Mouse (Mus musculus) heart, postnatal 0 days (tissue): ENCODE measurements at regions not wholly inside any gene's neighbourhood (a gene's known extent, or its start where the extent isn't known, plus 50 kb on each side); places are given as distances from the start of the nearest gene placed in this dataset.

Source experiments
- ATAC-seq: fragments of 200-750 bp; cut with Nextera tagmentation; 2 replicates; pipeline ENCODE4 v1.8.0; 2017; ENCODE audit warnings: low read depth, moderate number of reproducible peaks, moderate library complexity; ENCODE audit not compliant: insufficient read depth
- DNase-seq: peaks from one replicate; pipeline ENCODE4 v3.0.0-alpha.2; 2016; ENCODE audit warnings: low spot score
- H3K27ac ChIP-seq: fragments of 300-500 bp; sonication (generic); 2 replicates; pipeline ENCODE4 v1.5.1; 2014; ENCODE audit warnings: low read depth, mild to moderate bottlenecking
- H3K27me3 ChIP-seq: fragments of 300-500 bp; sonication (generic); 2 replicates; pipeline ENCODE4 v1.6.1; 2014; ENCODE audit warnings: low read length, mixed read lengths; ENCODE audit not compliant: control insufficient read depth, insufficient read depth
- H3K36me3 ChIP-seq: fragments of 300-500 bp; sonication (generic); replicated peaks from 2 replicates; pipeline ENCODE4 v1.6.1; 2014; ENCODE audit warnings: low read length, mixed read lengths; ENCODE audit not compliant: control insufficient read depth, insufficient read depth
- H3K4me1 ChIP-seq: fragments of 300-500 bp; sonication (generic); 2 replicates; pipeline ENCODE4 v1.6.1; 2014; ENCODE audit warnings: antibody characterized with exemption; ENCODE audit not compliant: control insufficient read depth, insufficient read depth
- H3K4me2 ChIP-seq: fragments of 300-500 bp; sonication (generic); 2 replicates; pipeline ENCODE4 v1.6.1; 2014; ENCODE audit warnings: low read depth, mild to moderate bottlenecking, low read length, moderate library complexity
- H3K4me3 ChIP-seq: fragments of 300-500 bp; sonication (generic); 2 replicates; pipeline ENCODE4 v1.5.1; 2014; ENCODE audit warnings: low read depth, low read length
- H3K9ac ChIP-seq: fragments of 300-500 bp; sonication (generic); replicated peaks from 2 replicates; pipeline ENCODE4 v1.6.1; 2014; ENCODE audit warnings: low read depth, low read length, mixed read lengths
- H3K9me3 ChIP-seq: fragments of 300-500 bp; sonication (generic); replicated peaks from 2 replicates; pipeline ENCODE4 v1.6.1; 2016; ENCODE audit warnings: low read length; ENCODE audit not compliant: control insufficient read depth
- CTCF ChIP-seq: IDR thresholded peaks from 2 replicates; pipeline ENCODE4 v1.5.1; 2016; ENCODE audit warnings: antibody characterized with exemption, control low read depth, low read depth
- EP300 ChIP-seq: IDR thresholded peaks from 2 replicates; pipeline ENCODE4 v1.6.1; 2016; ENCODE audit warnings: antibody characterized with exemption, low read depth
- WGBS: fragments of 180-500 bp; shearing (Covaris S2); extraction: QIAGEN DNeasy Blood & Tissue Kit; methylation state at CpG from one replicate; pipeline ENCODE4 v1.1.7; 2014; 5-methylcytosine and 5-hydroxymethylcytosine counted together

DNA sequence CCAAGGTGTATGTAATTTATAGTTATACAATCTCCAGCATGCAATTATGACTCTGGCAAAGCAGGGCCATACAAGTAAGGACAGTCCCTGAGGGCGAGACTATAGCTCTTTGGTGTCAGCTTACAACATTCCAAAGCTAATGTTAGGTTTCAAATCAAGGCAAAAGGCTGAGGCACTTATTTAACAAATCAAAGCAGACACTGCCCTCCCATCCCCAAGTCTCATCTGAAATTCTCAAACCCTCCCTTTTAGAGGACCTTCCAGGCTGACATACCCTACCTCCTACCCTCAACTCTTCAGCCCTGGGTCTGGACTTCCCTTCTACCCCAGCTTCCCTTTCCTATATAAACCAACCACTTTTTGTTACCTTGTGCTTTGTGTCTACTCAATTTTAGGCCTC is 82.6 kb upstream of the Dmd start:
- ATAC-seq: no peak
- H3K27me3 ChIP-seq: no peaks in the 10 kb centered on the region

More for the DNA sequence above, 82.6 kb upstream of the Dmd start:
- no peak overlapping the region for H3K9ac ChIP-seq
- no peak overlapping the region for H3K4me3 ChIP-seq
- no peak overlapping the region for H3K27ac ChIP-seq
- TF ChIP-seq EP300 (no peak), CTCF (no peak)
- WGBS: 44% methylated on average over 1 of the region's 1 CpGs
- H3K9me3 ChIP-seq: no peaks in the 10 kb centered on the region
- DNase-seq: no peak
- H3K4me1 ChIP-seq: no peaks in the 10 kb centered on the region
- H3K36me3 ChIP-seq: no peaks in the 10 kb centered on the region
- H3K4me2 ChIP-seq: no peak overlapping the region
